Mouse (Mus musculus) heart, embryonic 10.5 days (tissue): ENCODE results near the gene Ppp1r12a. TPM values are rescaled to one million over a fixed set of nuclear protein-coding genes. Genes with fewer than 3 reads are reported as not detected.

Experiments used
- DNase-seq: peaks from one replicate; pipeline ENCODE4 v3.0.0-alpha.2; 2017; ENCODE audit warnings: low spot score
- H3K27ac ChIP-seq: fragments of 300-500 bp; sonication (generic); 2 replicates; pipeline ENCODE4 v1.5.1; 2016; ENCODE audit warnings: mild to moderate bottlenecking
- H3K27me3 ChIP-seq: fragments of 300-500 bp; sonication (generic); 2 replicates; pipeline ENCODE4 v1.6.1; 2016; ENCODE audit warnings: mild to moderate bottlenecking; ENCODE audit not compliant: poor library complexity, insufficient read depth, severe bottlenecking
- H3K36me3 ChIP-seq: fragments of 300-500 bp; sonication (generic); 2 replicates; pipeline ENCODE4 v1.6.1; 2016; ENCODE audit warnings: mild to moderate bottlenecking, moderate library complexity
- H3K4me1 ChIP-seq: fragments of 300-500 bp; sonication (generic); 2 replicates; pipeline ENCODE4 v1.6.1; 2016; ENCODE audit warnings: mild to moderate bottlenecking
- H3K4me3 ChIP-seq: fragments of 300-500 bp; sonication (generic); 2 replicates; pipeline ENCODE4 v1.5.1; 2016; ENCODE audit warnings: mild to moderate bottlenecking, moderate library complexity
- H3K9me3 ChIP-seq: fragments of 300-500 bp; sonication (generic); 2 replicates; pipeline ENCODE4 v1.6.1; 2016; ENCODE audit warnings: mild to moderate bottlenecking, moderate library complexity
- WGBS: fragments of 180-500 bp; shearing (Covaris S2); methylation state at CpG from one replicate; pipeline ENCODE4 v1.1.7; 2016; 5-methylcytosine and 5-hydroxymethylcytosine counted together
- polyA plus RNA-seq: library from polyadenylated mRNA; unstranded; fragments of >200 nt; fragmentation: Nextera tagmentation; extraction: Ambion mirVana; gene quantifications from 2 replicates; pipeline ENCODE4 v1.2.1, GENCODE M21; 2016

Ppp1r12a gene
- polyA plus RNA-seq, 1 experiment from 2014 or later, result 110 TPM

DNA sequence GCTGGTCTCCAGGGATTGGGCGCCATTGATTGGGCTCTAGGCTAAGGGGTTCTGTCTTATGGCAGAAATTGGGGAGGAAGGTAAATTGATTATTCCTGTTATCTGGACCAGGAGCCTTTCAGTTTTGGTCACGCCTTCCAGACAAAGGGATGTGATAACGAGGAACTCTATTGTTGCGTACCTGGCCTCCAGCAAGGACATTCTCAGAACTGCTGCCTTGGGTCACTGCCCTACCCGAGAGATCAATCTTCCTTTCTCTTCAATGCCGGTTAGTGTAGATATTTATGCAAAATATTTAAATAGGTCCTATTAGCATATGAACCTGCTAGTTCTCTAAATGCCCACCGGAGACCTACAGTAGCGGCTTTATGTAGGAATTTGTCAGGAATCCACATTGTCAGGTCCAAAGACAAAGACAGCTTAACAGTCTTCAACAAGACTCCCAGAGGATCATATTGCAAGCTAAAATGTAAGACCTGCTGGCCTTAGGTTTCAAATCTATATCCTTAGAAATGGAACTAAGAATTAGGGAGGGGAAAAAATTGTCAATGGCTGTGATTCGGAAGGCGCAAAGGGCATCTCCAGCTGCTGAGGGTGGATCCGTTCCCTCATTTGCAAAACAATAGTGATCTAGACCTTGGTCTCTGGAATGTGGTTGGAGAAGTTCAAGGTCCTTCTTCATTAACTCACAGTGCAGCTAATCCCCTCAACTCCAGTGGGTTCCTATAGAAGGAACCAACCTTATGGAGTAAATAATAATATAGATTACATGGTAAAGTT is 124.9 kb downstream of the Ppp1r12a start:
- H3K27ac ChIP-seq, result no peak overlapping the region
- H3K36me3 ChIP-seq, result no peaks in the 10 kb centered on the region
- no peak overlapping the region for H3K4me3 ChIP-seq
- H3K27me3 ChIP-seq, result no peaks in the 10 kb centered on the region
- no peaks in the 10 kb centered on the region for H3K9me3 ChIP-seq
- no peak for DNase-seq
- peaks cover 8% of the 10 kb centered on the region; the same call in 1 of the 2 replicates for H3K4me1 ChIP-seq
- 76% methylated on average over 11 of the region's 11 CpGs for WGBS

DNA sequence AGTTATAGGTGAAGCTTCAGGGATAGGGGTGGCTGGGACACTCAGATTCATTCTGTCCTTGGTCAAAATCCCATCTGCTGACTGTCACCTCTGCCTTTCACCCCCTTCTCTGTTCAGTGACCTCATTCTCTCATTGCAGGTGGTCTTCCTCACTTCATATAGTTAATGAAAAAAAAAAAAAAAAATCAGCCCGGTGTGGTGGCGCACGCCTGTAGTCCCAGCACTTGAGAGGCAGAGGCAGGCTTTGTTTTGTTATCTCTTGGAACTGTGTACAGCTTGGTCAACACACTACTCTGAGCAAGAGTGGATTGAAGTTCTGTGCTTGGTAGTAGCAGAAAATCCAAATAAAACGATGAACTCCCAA is 125.4 kb downstream of the Ppp1r12a start:
- H3K4me1 ChIP-seq, result peaks cover 3% of the 10 kb centered on the region; the same call in 1 of the 2 replicates
- no peaks in the 10 kb centered on the region for H3K36me3 ChIP-seq
- DNase-seq, result no peak
- no peak overlapping the region for H3K4me3 ChIP-seq
- H3K27ac ChIP-seq, result no peak overlapping the region
- no peaks in the 10 kb centered on the region for H3K27me3 ChIP-seq
- 74% methylated on average over 4 of the region's 4 CpGs for WGBS
- H3K9me3 ChIP-seq, result no peaks in the 10 kb centered on the region

DNA sequence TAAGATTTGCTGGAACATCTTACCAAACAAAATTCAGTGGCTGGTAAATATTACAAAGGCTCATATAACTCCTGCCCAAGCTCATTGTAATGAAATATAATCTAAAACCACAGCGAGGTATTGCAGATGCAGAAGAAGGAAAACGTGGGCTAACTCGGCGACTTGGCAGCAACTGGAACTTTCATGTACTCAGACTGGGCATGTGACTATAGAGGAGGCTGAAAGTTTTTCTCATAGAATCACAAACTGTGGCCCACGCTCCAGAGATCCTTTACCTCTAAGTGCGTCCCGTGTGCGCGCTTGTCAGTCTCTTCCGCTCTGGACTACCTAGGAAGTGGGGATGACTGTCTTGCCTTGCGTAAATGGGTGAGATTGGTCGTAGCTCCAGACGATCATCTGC is 128.1 kb downstream of the Ppp1r12a start:
- WGBS, result 95% methylated on average over 13 of the region's 13 CpGs
- Histone ChIP-seq H3K27me3 (no peaks in the 10 kb centered on the region), H3K9me3 (no peaks in the 10 kb centered on the region), H3K4me3 (no peak overlapping the region), H3K4me1 (peaks cover 3% of the 10 kb centered on the region; the same call in 1 of the 2 replicates), H3K36me3 (no peaks in the 10 kb centered on the region), H3K27ac (no peak overlapping the region)
- no peak for DNase-seq

DNA sequence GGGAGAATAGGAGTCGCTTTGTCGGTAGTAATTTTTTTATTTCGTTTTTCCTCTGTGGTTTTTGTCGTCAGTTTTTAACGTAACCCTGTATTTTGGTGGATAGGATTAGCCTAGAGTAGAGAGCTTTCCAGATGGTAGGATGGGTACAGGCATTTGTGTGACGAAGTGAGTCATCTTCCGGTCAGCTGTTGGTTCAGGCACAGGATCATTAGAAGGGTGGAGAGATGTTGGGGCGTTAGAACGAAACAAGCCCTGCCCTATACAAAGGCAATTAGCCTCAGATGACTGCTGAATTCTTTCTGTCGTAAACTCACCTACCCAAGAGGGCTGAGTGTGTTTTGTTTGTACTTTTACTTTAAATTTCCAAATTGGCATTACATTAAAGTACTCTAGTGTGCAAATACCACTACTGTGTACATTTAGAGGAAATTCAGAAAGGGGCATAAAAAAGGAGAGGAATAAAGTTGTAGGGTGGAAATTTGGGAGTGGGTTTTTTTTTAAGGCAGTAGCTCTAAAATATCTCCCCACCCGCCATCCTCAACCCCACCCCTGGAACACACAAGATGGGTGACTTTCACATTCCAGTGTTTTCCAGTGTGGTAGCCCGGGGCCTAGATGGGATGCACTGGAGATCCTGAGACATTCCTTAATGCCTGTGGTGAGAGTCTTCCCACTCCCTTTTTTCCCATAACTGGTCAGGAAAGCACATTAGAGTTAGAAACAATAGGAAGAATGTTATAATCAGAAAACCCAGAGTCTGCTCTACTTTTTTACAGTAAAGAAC is 129.9 kb downstream of the Ppp1r12a start:
- Histone ChIP-seq H3K27ac (no peak overlapping the region), H3K4me1 (peaks cover 3% of the 10 kb centered on the region; the same call in 1 of the 2 replicates), H3K9me3 (no peaks in the 10 kb centered on the region), H3K4me3 (no peak overlapping the region), H3K27me3 (no peaks in the 10 kb centered on the region), H3K36me3 (no peaks in the 10 kb centered on the region)
- DNase-seq, result no peak
- 85% methylated on average over 12 of the region's 12 CpGs for WGBS

DNA sequence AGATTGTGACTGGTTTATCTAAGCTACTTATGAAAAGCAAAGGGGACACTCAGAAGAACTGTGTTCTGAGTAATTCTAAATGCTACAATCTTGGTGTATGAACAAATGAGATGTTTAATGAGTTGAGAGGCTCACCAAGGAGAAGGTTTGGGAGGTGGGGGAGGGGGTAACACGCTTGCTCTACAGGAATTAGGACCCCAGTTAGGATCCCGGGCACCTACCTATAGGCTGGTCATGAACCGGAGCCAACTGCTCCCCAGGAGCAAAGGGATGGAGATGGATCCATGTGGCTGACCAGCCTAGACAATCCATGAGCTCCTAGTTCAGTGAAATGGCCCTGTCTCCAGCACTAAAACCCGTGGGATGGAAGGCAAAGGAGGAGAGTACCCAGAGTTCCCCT is 130.7 kb downstream of the Ppp1r12a start:
- Histone ChIP-seq H3K4me1 (peaks cover 3% of the 10 kb centered on the region; the same call in 1 of the 2 replicates), H3K27me3 (no peaks in the 10 kb centered on the region), H3K27ac (no peak overlapping the region), H3K4me3 (no peak overlapping the region), H3K36me3 (no peaks in the 10 kb centered on the region), H3K9me3 (no peaks in the 10 kb centered on the region)
- WGBS, result 85% methylated on average over 4 of the region's 4 CpGs
- DNase-seq, result no peak

DNA sequence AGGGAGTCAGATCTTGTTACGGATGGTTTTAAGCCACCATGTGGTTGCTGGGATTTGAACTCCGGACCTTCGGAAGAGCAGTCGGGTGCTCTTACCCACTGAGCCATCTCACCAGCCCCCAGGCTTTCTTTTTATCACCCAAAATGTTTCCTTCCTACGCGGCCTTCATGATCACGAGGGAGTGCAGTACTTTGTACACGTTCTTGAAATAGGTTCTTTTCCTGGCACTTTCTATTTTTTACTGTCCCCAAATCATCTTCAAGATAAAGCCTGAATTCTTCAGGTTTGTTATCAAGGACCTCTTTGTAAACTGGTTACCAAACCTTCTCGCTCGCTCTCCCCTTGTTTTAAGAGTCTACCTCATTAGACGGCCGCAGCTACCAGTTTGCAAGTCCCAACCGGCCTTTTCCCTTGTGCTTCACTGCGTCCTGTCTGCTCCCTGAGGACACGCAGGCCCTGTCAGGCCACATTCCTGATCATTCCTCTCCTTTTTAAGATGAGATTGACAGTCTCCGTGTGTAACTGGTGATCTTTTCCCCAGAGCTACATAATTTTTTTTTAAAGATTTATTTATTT is 131.7 kb downstream of the Ppp1r12a start:
- Histone ChIP-seq H3K27me3 (no peaks in the 10 kb centered on the region), H3K9me3 (no peaks in the 10 kb centered on the region), H3K4me3 (no peak overlapping the region), H3K4me1 (peaks cover 3% of the 10 kb centered on the region; the same call in 1 of the 2 replicates), H3K27ac (no peak overlapping the region), H3K36me3 (no peaks in the 10 kb centered on the region)
- no peak for DNase-seq
- WGBS, result 60% methylated on average over 16 of the region's 16 CpGs

DNA sequence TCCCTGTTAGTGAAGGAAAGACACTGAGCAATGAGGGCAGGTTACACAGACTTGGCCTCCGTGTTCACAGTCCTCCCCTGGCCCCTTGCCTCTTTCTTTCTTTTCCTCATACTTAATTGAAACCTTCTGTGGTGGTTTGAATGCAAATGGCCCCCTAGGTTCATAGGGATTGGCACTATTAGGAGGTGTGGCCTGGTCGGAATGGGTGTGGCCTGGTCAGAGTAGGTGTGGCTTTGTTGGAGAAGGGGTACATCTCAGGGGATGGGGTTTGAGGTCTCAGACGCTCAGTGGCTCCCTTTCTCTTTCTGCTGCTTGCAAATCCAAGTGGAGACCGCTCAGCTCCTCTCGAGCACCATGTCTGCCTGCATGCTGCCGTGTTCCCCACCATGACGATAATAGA is 132.8 kb downstream of the Ppp1r12a start:
- WGBS, result 85% methylated on average over 7 of the region's 7 CpGs
- H3K4me3 ChIP-seq, result no peak overlapping the region

DNA sequence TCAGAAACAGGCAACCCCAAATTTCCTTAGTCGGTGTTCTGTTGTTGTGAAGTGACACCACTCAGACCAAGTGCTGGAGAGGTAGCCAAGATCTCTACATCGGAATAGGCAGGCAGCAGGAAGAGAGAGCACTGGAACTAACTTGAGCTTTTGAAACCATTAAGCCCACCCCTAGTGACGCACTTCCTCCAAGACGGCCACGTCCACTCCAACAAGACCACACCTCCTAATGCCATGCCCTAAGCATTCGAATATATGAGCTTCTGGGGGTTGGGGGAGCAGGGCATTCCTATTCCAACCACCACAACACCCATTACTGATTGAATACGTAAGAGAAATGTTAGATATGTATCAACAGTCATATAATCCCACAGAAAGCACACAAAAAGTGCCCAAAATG is 134.5 kb downstream of the Ppp1r12a start:
- no peaks in the 10 kb centered on the region for H3K27me3 ChIP-seq
- H3K4me1 ChIP-seq, result no peaks in the 10 kb centered on the region; the same call in 1 of the 2 replicates
- WGBS, result 86% methylated on average over 7 of the region's 7 CpGs
- H3K9me3 ChIP-seq, result no peaks in the 10 kb centered on the region
- H3K4me3 ChIP-seq, result no peak overlapping the region
- no peak for DNase-seq
- H3K36me3 ChIP-seq, result no peaks in the 10 kb centered on the region
- no peak overlapping the region for H3K27ac ChIP-seq

More for the DNA sequence above, 132.8 kb downstream of the Ppp1r12a start:
- DNase-seq, result no peak
- H3K9me3 ChIP-seq, result no peaks in the 10 kb centered on the region
- no peaks in the 10 kb centered on the region for H3K36me3 ChIP-seq
- no peaks in the 10 kb centered on the region for H3K27me3 ChIP-seq
- H3K4me1 ChIP-seq, result no peaks in the 10 kb centered on the region; the same call in 1 of the 2 replicates
- H3K27ac ChIP-seq, result no peak overlapping the region

DNA sequence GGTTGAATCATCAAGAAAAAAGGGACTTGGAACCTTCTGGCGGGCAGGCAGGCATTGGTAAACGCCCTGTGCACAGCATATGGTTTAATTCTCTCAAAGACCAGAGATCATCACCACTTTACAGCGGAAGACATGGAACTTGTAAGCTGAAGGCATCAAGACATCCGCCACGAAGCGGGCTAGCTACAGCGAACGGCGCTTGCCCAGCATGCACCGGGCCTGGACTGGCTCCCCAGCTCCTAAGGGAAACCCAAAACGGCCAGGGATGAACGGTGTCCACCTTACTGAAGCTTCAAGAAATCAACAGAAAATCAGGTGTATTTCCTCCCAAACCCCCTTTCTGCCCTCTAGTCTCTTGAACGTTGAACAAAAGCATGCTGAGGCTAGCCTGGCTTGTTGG is 136.3 kb downstream of the Ppp1r12a start:
- Histone ChIP-seq H3K4me3 (no peak overlapping the region), H3K36me3 (no peaks in the 10 kb centered on the region), H3K27me3 (no peaks in the 10 kb centered on the region), H3K9me3 (no peaks in the 10 kb centered on the region), H3K27ac (no peak overlapping the region), H3K4me1 (no peaks in the 10 kb centered on the region; the same call in 1 of the 2 replicates)
- peak; percentile 36 for DNase-seq
- 92% methylated on average over 13 of the region's 13 CpGs for WGBS

DNA sequence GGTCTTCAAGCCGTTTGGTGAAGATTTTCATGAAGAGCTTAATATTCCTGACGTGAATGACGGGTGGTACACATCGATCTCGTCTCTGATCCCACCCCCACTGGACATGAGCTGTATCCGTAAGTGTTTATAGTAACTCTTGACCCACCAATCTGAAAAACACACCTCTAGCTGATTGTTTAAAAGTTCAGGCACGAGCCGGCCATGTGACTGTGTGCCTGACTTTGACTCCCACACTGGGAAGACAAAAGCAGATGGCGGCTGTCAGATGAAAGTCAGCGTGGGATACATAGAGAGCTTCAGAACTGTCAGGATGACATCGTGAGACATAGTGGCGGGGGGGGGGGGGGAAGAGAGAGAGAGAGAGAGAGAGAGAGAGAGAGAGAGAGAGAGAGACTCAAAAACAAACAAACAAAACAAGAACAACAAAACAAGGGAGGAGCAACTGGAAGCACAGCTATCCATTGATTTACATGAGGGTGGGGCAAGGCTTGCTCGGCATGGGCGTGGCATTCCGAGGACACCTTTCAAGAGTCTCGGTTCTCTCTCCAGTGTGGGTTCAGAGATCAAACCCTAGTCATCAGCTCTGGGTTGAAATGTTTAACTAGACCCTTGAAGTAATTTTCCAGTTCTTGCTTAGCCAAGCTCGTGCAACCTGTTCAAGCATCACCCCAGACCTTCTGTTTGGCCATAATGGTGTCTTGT is 137.0 kb downstream of the Ppp1r12a start:
- H3K27me3 ChIP-seq, result no peaks in the 10 kb centered on the region
- 79% methylated on average over 16 of the region's 17 CpGs for WGBS
- no peak overlapping the region for H3K4me3 ChIP-seq
- peak; percentile 55 for DNase-seq
- no peak overlapping the region for H3K27ac ChIP-seq
- H3K4me1 ChIP-seq, result no peaks in the 10 kb centered on the region
- H3K36me3 ChIP-seq, result no peaks in the 10 kb centered on the region
- H3K9me3 ChIP-seq, result no peaks in the 10 kb centered on the region

DNA sequence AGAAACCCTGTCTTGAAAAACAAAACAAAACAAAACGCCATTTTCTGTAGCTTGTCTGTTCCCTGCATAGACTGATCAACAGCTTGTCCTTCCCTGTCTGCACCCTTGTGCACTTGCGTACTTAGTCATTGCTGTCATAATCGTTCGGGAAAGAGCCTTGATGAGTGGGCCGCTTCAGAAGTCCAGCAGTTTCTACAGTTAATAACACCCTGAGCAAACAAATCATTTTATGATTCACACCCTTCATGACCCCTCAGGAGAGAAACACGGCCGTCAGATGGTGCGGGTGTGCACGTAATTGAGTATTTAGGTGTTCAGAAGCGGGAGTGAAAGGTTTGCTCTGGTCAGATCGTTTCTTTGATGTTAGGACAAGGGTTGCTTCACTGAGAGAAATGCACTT is 137.8 kb downstream of the Ppp1r12a start:
- Histone ChIP-seq H3K27ac (no peak overlapping the region), H3K9me3 (no peaks in the 10 kb centered on the region), H3K4me1 (no peaks in the 10 kb centered on the region), H3K27me3 (no peaks in the 10 kb centered on the region), H3K4me3 (no peak overlapping the region), H3K36me3 (no peaks in the 10 kb centered on the region)
- 84% methylated on average over 11 of the region's 11 CpGs for WGBS
- DNase-seq, result no peak

DNA sequence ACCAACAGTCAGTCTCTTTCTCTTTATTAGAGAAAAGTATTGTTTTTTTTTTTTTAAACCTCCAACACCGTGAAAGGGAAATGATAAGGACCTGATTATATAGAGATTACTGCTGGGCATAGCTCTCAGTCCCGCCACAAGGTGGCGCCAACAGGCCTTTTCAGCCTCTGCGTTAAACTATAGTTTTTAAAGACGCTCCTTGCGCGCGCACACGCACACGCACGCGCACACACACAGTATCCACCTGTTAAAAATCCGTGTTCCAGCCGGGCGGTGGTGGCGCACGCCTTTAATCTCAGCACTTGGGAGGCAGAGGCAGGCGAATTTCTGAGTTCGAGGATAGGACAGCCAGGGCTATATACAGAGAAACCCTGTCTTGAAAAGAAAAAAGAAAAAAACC is 138.8 kb downstream of the Ppp1r12a start:
- peak; percentile 77 for DNase-seq
- 9% methylated on average over 19 of the region's 19 CpGs for WGBS
- H3K36me3 ChIP-seq, result no peaks in the 10 kb centered on the region
- H3K4me1 ChIP-seq, result no peaks in the 10 kb centered on the region
- no peak overlapping the region for H3K27ac ChIP-seq
- H3K9me3 ChIP-seq, result no peaks in the 10 kb centered on the region
- H3K27me3 ChIP-seq, result no peaks in the 10 kb centered on the region
- peak overlapping the region; percentile 33; the same call in 1 of the 2 replicates for H3K4me3 ChIP-seq
